Mouse (Mus musculus) E14TG2a.4 (cell line): Measurements from ENCODE around the gene Pfn1.

Experiments
- CTCF ChIP-seq: conservative IDR thresholded peaks from 2 replicates; pipeline ENCODE4 v1.5.1; 2014; ENCODE audit warnings: low read length
- NANOG ChIP-seq: IDR thresholded peaks from 2 replicates; pipeline ENCODE4 v1.6.1; 2014; ENCODE audit warnings: borderline replicate concordance, low read length, mixed read lengths
- POU5F1 ChIP-seq: IDR thresholded peaks from 2 replicates; pipeline ENCODE4 v1.6.1; 2014; ENCODE audit warnings: low read length, borderline replicate concordance

DNA sequence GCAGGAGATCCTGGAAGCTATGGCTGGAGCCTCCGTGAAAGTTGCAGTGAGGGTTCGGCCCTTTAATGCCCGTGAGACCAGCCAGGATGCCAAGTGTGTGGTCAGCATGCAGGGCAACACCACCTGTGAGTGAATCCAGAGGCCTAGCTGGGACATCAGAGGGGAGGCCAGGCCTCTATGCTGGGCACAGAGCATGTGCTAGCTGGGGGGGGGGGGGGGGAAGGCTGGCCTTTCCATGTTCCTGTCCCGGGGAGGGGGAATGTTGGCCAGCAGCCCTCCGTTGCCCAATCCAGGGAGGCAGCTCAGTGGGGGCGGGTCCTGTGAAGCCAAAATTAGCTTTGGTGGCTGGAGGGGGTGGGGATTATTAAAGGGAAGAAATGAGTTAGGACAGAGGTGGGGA lies 48.3 kb upstream of the Pfn1 start:
- TF ChIP-seq CTCF (no peak), NANOG (no peak), POU5F1 (no peak)
